Mouse (Mus musculus): ENCODE data around the gene 1700029H14Rik. TPM values are rescaled to one million over a fixed set of nuclear protein-coding genes. Genes with fewer than 3 reads are reported as not detected.
A peak's percentile ranks its signal among the peaks of the same experiment; 100 is the strongest.

The 1700029H14Rik gene
- total RNA-seq, 2 experiments from 2014 or later: not detected

GRCm38 (mm10) chr8:13548235-13548634 is 14.0 kb downstream of the 1700029H14Rik start:
- ATAC-seq (replicated peaks; ENCODE audit: poor library complexity, severe bottlenecking): no peak

- ATAC-seq (replicated peaks; ENCODE audit: poor library complexity, severe bottlenecking): no peak
Measured at GRCm38 (mm10) chr8:13546421-13546820, 15.8 kb downstream of the 1700029H14Rik start.

- ATAC-seq (replicated peaks; ENCODE audit: poor library complexity, severe bottlenecking): no peak
Measured at GRCm38 (mm10) chr8:13541526-13541925, 20.7 kb downstream of the 1700029H14Rik start.

- ATAC-seq (replicated peaks; ENCODE audit: poor library complexity, severe bottlenecking): no peak
Measured at GRCm38 (mm10) chr8:13540122-13540521, 22.1 kb downstream of the 1700029H14Rik start.

- ATAC-seq (replicated peaks; ENCODE audit: poor library complexity, severe bottlenecking): no peak
Measured at GRCm38 (mm10) chr8:13538821-13539220, 23.4 kb downstream of the 1700029H14Rik start.

- ATAC-seq (replicated peaks; ENCODE audit: poor library complexity, severe bottlenecking): no peak
Measured at GRCm38 (mm10) chr8:13537102-13537501, 25.2 kb downstream of the 1700029H14Rik start.

GRCm38 (mm10) chr8:13533123-13533522 is 29.1 kb downstream of the 1700029H14Rik start:
- ATAC-seq (replicated peaks; ENCODE audit: poor library complexity, severe bottlenecking): no peak

- no peak for ATAC-seq (replicated peaks; ENCODE audit: poor library complexity, severe bottlenecking)
Measured at GRCm38 (mm10) chr8:13531602-13532171, 30.6 kb downstream of the 1700029H14Rik start.

- peak; percentile 96 for ATAC-seq (replicated peaks; ENCODE audit: poor library complexity, severe bottlenecking)
Measured at GRCm38 (mm10) chr8:13530941-13531340, 31.3 kb downstream of the 1700029H14Rik start.

GRCm38 (mm10) chr8:13530401-13530800 is 31.9 kb downstream of the 1700029H14Rik start:
- ATAC-seq (replicated peaks; ENCODE audit: poor library complexity, severe bottlenecking): no peak

- no peak for ATAC-seq (replicated peaks; ENCODE audit: poor library complexity, severe bottlenecking)
Measured at GRCm38 (mm10) chr8:13529891-13530316, 32.4 kb downstream of the 1700029H14Rik start.

GRCm38 (mm10) chr8:13529011-13529840 is 33.0 kb downstream of the 1700029H14Rik start:
- no peak for ATAC-seq (replicated peaks; ENCODE audit: poor library complexity, severe bottlenecking)

- ATAC-seq (replicated peaks; ENCODE audit: poor library complexity, severe bottlenecking): no peak
Measured at GRCm38 (mm10) chr8:13521392-13521791, 40.9 kb downstream of the 1700029H14Rik start.

GRCm38 (mm10) chr8:13520349-13520748 is 41.9 kb downstream of the 1700029H14Rik start:
- no peak for ATAC-seq (replicated peaks; ENCODE audit: poor library complexity, severe bottlenecking)

GRCm38 (mm10) chr8:13519503-13519902 is 42.8 kb downstream of the 1700029H14Rik start:
- ATAC-seq (replicated peaks; ENCODE audit: poor library complexity, severe bottlenecking): no peak

GRCm38 (mm10) chr8:13517284-13517781 is 44.9 kb downstream of the 1700029H14Rik start:
- no peak for ATAC-seq (replicated peaks; ENCODE audit: poor library complexity, severe bottlenecking)

- no peak for ATAC-seq (replicated peaks; ENCODE audit: poor library complexity, severe bottlenecking)
Measured at GRCm38 (mm10) chr8:13516728-13517127, 45.5 kb downstream of the 1700029H14Rik start.

GRCm38 (mm10) chr8:13516011-13516442 is 46.2 kb downstream of the 1700029H14Rik start:
- no peak for ATAC-seq (replicated peaks; ENCODE audit: poor library complexity, severe bottlenecking)

GRCm38 (mm10) chr8:13513556-13514370 is 48.5 kb downstream of the 1700029H14Rik start:
- no peak for ATAC-seq (replicated peaks; ENCODE audit: poor library complexity, severe bottlenecking)

- no peak for ATAC-seq (replicated peaks; ENCODE audit: poor library complexity, severe bottlenecking)
Measured at GRCm38 (mm10) chr8:13512677-13513076, 49.6 kb downstream of the 1700029H14Rik start.

- ATAC-seq (replicated peaks; ENCODE audit: poor library complexity, severe bottlenecking): no peak
Measured at GRCm38 (mm10) chr8:13512016-13512415, 50.2 kb downstream of the 1700029H14Rik start.
